Mouse (Mus musculus): ENCODE data around the gene Prl2c3. TPM values are rescaled to one million over a fixed set of nuclear protein-coding genes. Genes with fewer than 3 reads are reported as not detected.
"Not testable (repeated sequence)": the region's sequence is repeated elsewhere in the genome, so short reads cannot be mapped to it uniquely, and the experiment has no call there.

The Prl2c3 gene
- total RNA-seq (2015) (not detected in 2 replicates), total RNA-seq (2017) (not detected in 2 replicates)

DNA sequence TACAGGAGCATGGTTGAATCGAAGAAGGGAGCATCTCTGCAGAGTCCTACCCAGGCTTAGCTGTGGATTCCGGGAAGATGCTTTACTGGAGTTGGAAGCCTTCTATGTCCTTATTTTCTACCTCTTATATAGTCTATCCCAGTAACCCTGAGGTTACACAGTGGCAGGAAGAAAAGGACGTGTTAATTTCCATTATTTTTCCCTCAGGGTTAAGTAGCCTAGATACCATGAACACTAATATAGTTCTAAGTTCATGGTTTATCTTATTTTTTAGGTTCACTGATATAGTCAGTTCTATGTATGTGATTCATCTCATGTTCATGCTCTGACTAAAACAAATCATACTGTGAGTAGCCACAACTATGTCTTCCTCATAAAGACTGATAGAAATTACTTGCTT lies at the start of gene Prl2c3:
Gene Prl2c3 (minus strand): TSS at position 101 of the 400 bp plus-strand sequence.
- ATAC-seq (ENCODE audit: poor library complexity, severe bottlenecking): not testable (repeated sequence)

DNA sequence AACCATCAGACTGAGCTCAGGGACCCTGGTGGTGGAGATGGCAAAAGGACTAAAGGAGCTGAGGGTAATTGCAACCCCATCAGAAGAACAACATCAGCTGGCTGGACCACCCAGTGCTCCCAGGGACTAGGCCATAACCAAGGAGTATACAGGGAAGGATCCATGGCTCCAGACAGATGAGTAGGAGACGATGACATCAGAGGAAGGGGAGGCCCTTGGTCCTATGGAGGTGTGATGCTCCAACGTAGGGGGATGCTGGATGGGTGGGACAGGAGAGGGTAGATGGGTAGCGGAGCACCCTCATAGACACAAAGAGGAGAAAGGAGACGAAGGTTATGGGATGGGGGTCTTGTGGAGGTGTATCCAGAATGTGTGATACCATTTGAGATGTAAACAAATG lies 48.4 kb upstream of the Prl2c3 start:
- ATAC-seq (ENCODE audit: poor library complexity, severe bottlenecking): not testable (repeated sequence)

DNA sequence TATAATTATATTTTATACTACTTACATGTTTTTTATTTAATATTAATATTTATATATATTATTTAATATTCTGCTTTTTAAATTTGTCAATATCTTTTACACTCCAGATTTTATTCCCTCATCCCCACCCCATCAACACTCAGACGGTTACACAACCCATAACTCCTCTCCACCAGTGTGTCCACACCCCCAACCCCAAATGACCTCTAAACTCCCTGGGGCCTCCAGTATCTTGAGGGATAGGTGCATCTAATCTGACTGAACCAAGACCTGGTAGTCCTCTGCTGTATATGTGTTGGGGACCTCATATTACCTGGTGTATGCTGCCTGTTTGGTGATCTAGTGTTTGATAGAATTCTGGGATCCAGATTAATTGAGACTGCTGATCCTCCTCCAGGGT lies 44.8 kb upstream of the Prl2c3 start:
- ATAC-seq (ENCODE audit: poor library complexity, severe bottlenecking): not testable (repeated sequence)

DNA sequence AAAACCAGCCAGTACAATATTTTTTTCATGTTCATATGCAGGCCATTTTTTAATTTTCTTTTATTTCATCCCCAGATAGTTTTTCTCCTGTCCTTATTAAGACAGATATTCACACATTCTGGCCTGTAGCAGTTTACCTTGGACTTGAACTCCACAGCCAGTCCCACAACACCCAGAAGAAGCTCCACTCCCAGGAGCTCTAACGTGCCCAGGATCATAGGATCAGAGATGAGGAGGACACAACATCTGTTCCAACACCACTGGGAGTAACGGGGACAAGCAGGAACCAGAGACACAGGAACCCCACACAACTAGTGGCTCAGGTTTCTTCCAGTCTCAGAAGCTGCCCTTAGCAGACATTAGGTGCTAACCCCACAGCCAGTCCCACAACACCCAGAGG lies 37.7 kb upstream of the Prl2c3 start:
- ATAC-seq (ENCODE audit: poor library complexity, severe bottlenecking): not testable (repeated sequence)

DNA sequence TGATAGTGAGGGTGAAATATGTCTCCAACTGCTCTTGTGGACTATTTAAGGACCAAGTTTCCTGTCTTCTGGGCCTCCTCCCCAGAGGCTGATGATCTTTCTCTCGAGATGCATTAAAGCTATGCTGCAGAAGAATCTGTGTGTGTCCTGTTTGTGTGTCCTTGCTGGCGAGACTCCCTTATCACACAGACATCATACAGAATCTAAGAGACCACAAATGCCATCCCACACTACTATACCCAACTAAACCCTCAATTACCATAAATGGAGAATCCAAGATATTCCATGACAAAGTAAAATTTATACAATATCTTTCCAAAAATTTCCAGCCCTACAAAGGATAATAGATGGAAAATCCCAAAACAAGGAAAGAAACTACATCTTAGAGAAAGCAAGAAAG lies 31.9 kb upstream of the Prl2c3 start:
- ATAC-seq (ENCODE audit: poor library complexity, severe bottlenecking): no peak

DNA sequence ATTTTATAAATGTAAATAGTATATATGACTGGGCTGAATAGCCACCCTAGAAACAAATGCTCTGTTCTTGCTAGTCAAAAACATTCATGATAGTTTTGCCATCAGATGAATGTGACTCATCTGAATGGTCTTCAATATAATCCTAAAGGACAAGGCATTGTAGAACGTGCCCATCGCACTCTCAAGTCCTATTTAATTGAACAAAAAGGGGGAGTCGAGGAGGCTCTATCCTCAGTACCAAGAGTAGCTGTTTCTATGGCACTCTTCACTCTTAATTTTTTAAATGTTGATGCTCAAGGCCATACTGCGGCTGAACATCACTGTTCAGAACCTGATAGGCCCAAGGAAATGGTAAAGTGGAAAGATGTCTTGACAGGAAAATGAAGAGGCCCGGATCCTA lies 29.2 kb upstream of the Prl2c3 start:
- ATAC-seq (ENCODE audit: poor library complexity, severe bottlenecking): no peak

DNA sequence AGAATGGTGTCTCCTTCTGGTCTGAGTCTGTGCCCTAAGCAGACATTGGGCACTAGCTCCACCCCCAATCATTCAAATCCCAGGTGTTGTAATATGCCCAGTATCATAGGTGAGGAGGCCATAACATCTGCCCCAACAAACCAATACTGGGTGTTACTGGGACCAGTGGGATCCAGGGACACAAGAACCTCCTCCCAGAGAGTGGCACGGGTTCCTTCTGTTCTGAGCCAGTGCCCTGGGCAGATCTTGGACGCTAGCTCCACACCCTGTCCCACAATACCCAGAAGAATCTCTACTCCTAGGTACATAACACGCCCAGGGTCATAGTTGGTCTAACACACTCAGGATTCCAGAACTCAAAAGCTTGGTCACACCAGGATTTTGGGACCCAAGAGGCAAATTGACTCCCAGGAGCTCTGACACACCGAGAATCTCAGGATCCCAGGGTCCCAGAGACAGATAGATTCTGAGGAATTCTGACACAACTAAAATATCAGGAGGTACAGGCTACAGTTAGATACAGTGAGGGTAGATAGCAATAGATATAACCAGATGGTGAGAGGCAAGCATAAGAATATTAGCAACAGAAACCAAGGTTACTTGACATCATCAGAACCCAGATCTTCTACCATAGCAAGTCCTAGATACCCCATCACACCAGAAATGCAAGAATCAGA lies 24.8 kb upstream of the Prl2c3 start:
- peak; percentile 24; the same call in 1 of the 2 replicates for ATAC-seq (ENCODE audit: poor library complexity, severe bottlenecking)

DNA sequence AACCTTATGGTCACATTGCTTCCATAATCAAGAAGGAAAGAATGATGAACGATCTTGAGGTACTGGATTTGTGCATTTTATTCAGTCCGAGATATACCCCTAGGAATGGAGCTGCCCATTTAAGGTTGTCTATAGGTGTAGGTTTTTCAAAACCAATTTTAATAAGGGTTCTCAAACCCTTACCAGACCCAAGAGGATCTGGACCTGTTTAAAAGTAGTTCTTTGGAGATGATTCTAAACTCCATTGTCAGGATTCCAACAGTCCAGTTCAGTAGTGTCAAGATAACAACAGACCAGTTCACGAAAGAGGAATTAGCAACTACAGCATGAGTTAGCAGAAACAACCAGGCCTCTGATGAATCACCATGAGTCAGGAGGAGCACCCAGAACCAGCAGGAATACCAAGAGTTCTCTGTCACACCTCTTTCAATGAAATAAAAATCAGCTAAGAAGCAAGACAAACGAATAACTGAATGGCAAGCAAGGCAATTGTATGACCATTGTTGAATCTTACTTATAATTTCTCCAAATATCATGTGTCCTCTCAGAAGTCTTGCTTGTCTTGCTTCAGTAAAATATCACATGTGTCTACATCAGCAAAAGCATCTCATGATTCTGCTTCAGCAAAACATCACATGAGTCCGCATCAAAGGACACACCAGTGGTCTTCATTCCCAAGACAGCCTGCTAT lies 14.0 kb upstream of the Prl2c3 start:
- not testable (repeated sequence) for ATAC-seq (ENCODE audit: poor library complexity, severe bottlenecking)

DNA sequence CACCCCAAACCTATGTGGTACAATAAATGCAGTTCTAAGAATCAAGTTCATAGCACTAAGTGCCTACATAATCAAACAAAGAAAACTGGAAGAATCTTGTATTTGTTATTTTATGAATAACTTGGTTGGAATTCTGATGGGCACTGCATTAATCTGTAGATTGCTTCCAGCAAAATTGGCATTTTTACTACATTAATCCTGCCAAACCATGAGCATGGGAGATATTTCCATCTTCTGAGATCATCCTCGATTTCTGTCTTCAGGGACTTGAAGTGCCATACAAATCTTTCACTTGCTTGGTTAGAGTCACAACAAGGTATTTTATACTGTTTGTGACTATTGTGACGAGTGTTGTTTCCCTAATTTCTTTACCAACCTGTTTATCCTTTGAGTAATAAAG lies 9.7 kb upstream of the Prl2c3 start:
- no peak for ATAC-seq (ENCODE audit: poor library complexity, severe bottlenecking)

DNA sequence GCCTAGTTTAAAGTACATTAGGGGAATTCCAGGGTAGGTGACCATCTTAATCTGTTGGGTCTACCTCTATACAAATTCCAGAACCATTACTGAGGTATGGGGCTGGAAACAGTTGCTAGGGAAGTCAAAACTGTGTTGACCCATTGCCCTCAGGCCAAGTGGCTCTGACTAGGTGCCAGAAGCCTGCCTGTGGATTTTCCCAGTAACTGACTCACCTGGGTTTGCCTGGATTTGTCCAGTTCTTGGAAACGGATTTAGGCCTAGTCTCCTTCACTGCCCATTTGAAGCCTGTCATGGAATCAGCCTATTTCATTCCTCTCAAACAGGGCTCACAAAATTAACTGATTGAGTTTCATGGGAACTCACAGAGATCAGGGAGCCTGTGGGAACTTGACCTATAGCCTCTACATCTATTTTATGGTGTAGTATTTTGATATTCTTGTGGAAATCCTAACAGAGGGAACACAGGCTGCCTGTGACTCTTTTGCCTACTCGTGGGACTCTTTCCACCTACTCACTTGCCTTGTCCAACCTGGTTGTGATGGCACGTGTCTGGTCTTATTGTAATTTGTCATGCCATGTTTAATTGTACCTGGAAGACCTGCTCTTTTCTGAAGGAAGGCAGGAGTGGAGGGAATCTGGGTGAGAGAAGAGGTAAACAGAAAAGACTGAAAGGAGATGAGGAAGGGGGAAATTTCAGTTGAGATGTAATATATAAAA lies 9.1 kb upstream of the Prl2c3 start:
- not testable (repeated sequence) for ATAC-seq (ENCODE audit: poor library complexity, severe bottlenecking)

DNA sequence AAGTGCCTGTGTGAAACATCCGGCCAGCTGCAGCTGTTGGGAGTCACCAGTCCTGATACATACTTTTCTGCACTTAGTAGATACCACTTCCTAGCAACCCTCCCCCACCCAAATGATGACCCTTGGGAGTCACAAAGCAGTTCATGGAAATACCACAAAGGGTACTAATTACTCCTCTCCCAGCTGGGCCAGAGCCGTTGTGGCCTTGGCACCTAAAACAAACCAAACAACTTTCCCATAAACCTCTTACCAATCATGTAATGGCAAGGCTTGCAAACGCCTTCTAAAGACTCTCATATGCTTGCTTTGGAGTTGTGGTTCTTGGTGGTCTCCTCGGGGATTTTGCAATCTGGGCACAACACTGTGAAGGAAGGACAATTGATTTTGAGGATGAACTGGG lies 6.6 kb upstream of the Prl2c3 start:
- not testable (repeated sequence) for ATAC-seq (ENCODE audit: poor library complexity, severe bottlenecking)

DNA sequence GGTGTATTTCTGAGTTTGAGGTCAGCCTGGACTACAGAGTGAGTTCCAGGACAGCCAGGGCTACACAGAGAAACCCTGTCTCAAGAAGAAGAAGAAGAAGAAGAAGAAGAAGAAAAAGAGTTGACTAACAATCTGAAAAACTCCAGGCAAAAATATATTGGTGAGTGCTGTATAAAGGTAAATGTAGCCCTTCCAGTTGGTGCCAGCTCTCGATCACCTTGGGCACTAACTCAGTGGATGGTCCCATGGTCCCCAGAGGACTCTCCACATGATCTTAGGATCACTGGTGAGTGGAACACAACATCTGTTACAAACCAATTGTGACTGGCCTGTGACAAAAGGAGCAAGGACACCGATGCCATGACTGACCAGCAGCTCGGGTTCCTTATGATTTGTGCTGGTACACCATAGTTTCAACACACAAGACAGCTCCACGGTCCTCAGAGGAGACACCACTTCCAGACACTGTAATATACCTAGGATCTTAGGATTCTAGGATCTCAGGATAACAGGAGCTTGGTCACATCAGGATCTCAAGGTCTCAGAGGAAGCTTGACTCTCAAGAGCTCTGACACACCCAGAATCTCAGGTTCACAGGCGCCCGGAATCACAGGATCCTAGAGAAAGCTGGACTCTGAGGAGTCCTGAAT lies 30.3 kb downstream of the Prl2c3 start:
- 0 out of 2 replicates have a peak, but pooled peaks have one; percentile 47 for ATAC-seq (ENCODE audit: poor library complexity, severe bottlenecking)

Other genes with a start within 250 kb of the Prl2c3 start
- gene Ero1lb, start 234.2 kb downstream of the Prl2c3 start, total RNA-seq (2015): 29.1 and 29.4 TPM in 2 replicates
- 17.0 and 20.7 TPM in 2 replicates for gene Ero1lb, start 234.2 kb downstream of the Prl2c3 start, total RNA-seq (2017)
- gene Prl2c2, start 205.3 kb upstream of the Prl2c3 start, total RNA-seq (2015): not detected in 2 replicates
- gene Prl2c2, start 205.3 kb upstream of the Prl2c3 start, total RNA-seq (2017): not detected in 2 replicates